Mouse (Mus musculus): ENCODE data around the gene Rab21. TPM values are rescaled to one million over a fixed set of nuclear protein-coding genes. Genes with fewer than 3 reads are reported as not detected.

The Rab21 gene
- polyA plus RNA-seq, 1 experiment from 2014 or later, result 7.4 TPM

DNA sequence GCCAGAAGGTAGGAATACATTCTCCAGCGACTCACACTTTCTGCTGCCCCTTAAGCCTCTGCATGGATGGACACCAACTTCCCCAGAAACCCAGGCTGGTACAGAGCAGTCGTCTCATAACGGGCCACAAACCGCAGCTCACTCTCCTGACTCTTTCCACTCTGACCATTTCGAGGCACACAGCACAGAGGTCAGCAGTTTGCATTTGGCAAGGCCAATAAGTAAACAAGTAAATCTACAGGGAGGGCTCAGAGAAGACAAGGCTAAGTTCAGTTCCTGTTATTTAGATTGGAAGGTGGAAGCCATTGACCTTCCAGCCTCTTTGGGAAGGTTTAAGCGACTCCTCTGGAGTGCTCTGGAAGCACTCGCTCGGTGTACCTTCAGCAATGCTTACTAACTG, 26.5 kb downstream of the Rab21 start:
- Histone ChIP-seq H3K9me3 (ENCODE audit: low read depth, low read length) (no peaks in the 10 kb centered on the region), H3K27me3 (ENCODE audit: insufficient read depth, low read length) (no peaks in the 10 kb centered on the region), H3K4me1 (ENCODE audit: insufficient read depth) (no peaks in the 10 kb centered on the region), H3K36me3 (ENCODE audit: insufficient read depth) (peaks cover 55% of the 10 kb centered on the region), H3K4me3 (ENCODE audit: low read depth, low read length) (no peak overlapping the region), H3K4me2 (no peak overlapping the region), H3K27ac (ENCODE audit: low read depth) (no peak overlapping the region), H3K9ac (no peak overlapping the region)
- no peak for TF ChIP-seq CTCF (IDR thresholded peaks at IDR 0.05; ENCODE audit: low read depth)
- ATAC-seq (ENCODE audit: insufficient read depth) (no peak), DNase-seq (no peak)
- 87% methylated on average over 8 of the region's 8 CpGs for WGBS

DNA sequence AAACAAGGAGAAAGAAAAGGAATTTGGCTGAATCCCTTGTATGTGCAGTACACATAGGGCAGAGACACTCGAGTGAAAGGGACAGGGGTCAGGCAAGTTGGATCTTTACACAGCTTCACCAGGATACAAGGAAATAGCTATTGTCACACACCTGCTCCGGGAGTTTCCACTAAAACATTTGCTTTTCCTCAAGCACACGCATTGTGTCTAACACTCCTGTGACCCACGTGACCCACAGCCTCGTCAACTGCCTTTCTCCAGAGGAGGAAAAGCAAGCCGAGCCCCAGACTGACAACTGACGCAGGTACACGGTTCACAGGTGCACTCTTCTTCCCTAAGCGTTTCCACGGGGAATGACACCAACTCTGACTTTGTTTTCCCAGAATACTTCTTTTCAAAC, 31.2 kb downstream of the Rab21 start:
- H3K9ac ChIP-seq, result no peak overlapping the region
- H3K27ac ChIP-seq (ENCODE audit: low read depth), result no peak overlapping the region
- H3K9me3 ChIP-seq (ENCODE audit: low read depth, low read length), result no peaks in the 10 kb centered on the region
- H3K4me2 ChIP-seq, result no peak overlapping the region
- no peak for DNase-seq
- H3K36me3 ChIP-seq (ENCODE audit: insufficient read depth), result peaks cover 17% of the 10 kb centered on the region
- ATAC-seq (ENCODE audit: insufficient read depth), result no peak
- no peaks in the 10 kb centered on the region for H3K27me3 ChIP-seq (ENCODE audit: insufficient read depth, low read length)
- H3K4me3 ChIP-seq (ENCODE audit: low read depth, low read length), result no peak overlapping the region
- no peaks in the 10 kb centered on the region for H3K4me1 ChIP-seq (ENCODE audit: insufficient read depth)
- no peak for TF ChIP-seq CTCF (IDR thresholded peaks at IDR 0.05; ENCODE audit: low read depth)
- 51% methylated on average over 10 of the region's 10 CpGs for WGBS

DNA sequence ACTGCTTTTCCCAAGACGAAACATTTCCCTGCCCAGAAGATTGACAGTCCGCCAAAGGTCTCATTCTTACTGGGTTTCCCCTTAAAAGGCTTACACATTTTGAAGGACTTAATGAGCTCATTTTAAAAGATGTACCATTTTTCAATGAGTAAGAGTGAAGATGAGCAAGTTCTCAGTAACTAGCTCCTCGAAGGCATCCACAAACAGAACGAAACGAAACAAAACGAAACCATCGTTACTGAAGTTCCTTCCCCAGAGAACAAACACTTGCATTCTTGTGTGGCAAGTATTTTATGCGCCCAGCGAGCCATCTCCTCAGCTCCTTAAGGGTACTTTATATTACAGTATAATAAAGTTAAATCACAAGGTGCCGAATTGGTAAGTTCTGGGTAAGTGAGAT, 34.0 kb downstream of the Rab21 start:
- Histone ChIP-seq H3K4me2 (no peak overlapping the region), H3K4me3 (ENCODE audit: low read depth, low read length) (no peak overlapping the region), H3K36me3 (ENCODE audit: insufficient read depth) (0 out of 2 replicates have a peak, but pooled peaks cover 2% of the 10 kb centered on the region), H3K27me3 (ENCODE audit: insufficient read depth, low read length) (no peaks in the 10 kb centered on the region), H3K9me3 (ENCODE audit: low read depth, low read length) (no peaks in the 10 kb centered on the region), H3K4me1 (ENCODE audit: insufficient read depth) (no peaks in the 10 kb centered on the region), H3K9ac (no peak overlapping the region), H3K27ac (ENCODE audit: low read depth) (no peak overlapping the region)
- no peak for TF ChIP-seq CTCF (IDR thresholded peaks at IDR 0.05; ENCODE audit: low read depth)
- ATAC-seq (ENCODE audit: insufficient read depth), result no peak
- no peak for DNase-seq
- 86% methylated on average over 10 of the region's 10 CpGs for WGBS

DNA sequence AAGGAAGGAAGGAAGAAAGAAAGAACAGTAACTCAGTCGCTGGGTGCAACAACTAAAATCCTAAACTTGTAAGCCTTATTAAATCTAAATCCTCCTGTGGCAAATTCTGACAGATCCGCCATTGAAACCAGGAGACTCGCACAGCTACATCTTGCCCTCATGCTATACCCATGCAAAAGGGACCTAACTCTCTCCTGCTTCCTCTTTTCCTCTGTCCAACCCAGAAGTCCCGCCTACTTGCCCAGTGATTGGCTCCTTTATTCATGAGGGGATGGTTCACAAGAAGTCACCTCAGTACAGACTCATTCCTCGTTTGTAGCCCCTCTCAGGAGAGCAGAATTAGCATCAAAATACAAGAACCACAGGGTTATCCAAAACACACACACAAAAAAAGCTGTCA, 43.7 kb downstream of the Rab21 start:
- DNase-seq, result no peak
- 55% methylated on average over 5 of the region's 5 CpGs for WGBS
- H3K4me1 ChIP-seq (ENCODE audit: insufficient read depth), result no peaks in the 10 kb centered on the region
- no peaks in the 10 kb centered on the region for H3K36me3 ChIP-seq (ENCODE audit: insufficient read depth)
- no peak for TF ChIP-seq CTCF (IDR thresholded peaks at IDR 0.05; ENCODE audit: low read depth)
- no peak overlapping the region for H3K27ac ChIP-seq (ENCODE audit: low read depth)
- no peak overlapping the region for H3K4me3 ChIP-seq (ENCODE audit: low read depth, low read length)
- H3K4me2 ChIP-seq, result no peak overlapping the region
- ATAC-seq (ENCODE audit: insufficient read depth), result no peak
- no peaks in the 10 kb centered on the region for H3K27me3 ChIP-seq (ENCODE audit: insufficient read depth, low read length)
- no peak overlapping the region for H3K9ac ChIP-seq
- no peaks in the 10 kb centered on the region for H3K9me3 ChIP-seq (ENCODE audit: low read depth, low read length)

DNA sequence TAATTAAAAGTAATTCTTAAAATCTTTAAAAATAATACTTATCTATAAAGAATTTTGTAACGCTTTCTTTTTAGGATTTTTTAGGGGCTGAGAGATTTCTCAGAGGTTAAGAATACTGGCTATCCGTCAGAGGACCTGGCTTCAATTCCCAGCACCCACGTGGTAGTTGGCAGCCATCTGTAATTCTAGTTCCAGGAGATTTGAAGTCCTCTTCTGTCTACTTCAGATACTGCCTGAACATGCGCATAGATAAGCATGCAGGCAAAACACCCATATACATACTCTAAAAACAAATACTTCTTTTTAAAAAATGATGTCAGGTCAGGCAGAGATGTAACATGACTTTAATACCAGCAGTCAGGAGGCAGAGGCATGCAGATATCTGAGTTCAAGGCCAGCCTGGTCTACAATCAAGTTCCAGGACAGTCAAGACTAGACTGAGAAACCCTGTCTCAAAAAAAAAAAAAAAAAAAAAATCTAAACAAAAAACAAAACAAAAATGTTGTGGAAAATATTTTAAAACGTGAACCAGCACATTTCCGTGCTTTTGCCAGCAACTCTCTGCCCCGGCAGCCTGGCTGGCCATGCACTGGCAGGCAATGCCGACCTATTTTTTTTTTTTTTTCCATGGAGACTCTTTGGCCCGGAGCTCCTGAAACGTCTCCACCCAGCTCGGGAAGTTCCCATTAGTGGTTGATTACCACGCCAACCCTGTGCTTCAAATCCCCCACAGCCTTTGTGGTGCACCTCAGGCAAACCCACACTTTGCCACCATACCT, 44.6 kb downstream of the Rab21 start:
- no peak for TF ChIP-seq CTCF (IDR thresholded peaks at IDR 0.05; ENCODE audit: low read depth)
- no peaks in the 10 kb centered on the region for H3K27me3 ChIP-seq (ENCODE audit: insufficient read depth, low read length)
- no peaks in the 10 kb centered on the region for H3K36me3 ChIP-seq (ENCODE audit: insufficient read depth)
- no peaks in the 10 kb centered on the region for H3K9me3 ChIP-seq (ENCODE audit: low read depth, low read length)
- DNase-seq (no peak), ATAC-seq (ENCODE audit: insufficient read depth) (no peak)
- H3K9ac ChIP-seq, result no peak overlapping the region
- no peak overlapping the region for H3K4me3 ChIP-seq (ENCODE audit: low read depth, low read length)
- no peak overlapping the region for H3K27ac ChIP-seq (ENCODE audit: low read depth)
- no peaks in the 10 kb centered on the region for H3K4me1 ChIP-seq (ENCODE audit: insufficient read depth)
- 84% methylated on average over 12 of the region's 12 CpGs for WGBS
- H3K4me2 ChIP-seq, result no peak overlapping the region

DNA sequence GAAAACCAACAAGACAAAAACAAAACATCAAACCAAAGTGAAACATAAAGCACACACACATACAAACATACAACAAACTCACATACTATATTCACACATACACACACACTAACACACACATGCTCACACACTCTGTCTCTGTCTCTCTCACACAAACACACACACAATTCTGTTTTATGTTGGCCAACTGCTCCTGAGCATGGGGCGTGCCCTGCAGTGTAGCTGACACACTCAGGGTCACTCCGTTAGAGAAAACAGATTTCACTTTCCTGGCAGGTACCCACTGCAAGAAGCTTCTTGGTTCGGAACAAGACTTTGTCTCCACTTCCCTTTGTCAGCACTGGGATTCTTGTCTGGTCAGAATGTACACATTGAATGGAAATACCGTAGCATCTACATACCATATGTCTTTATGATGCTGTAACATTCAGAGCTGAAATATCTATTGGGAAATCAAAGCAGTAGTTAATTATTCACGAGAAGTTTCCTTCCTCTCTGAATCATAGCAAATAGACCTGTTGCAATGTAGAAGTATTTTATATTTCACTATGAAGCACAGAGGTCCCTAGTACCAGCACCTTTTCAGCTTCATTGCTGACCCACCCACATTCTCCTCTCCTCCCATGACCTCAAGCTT, 52.4 kb downstream of the Rab21 start:
- TF ChIP-seq CTCF (IDR thresholded peaks at IDR 0.05; ENCODE audit: low read depth), result no peak
- 63% methylated on average over 5 of the region's 5 CpGs for WGBS
- ATAC-seq (ENCODE audit: insufficient read depth), result no peak

DNA sequence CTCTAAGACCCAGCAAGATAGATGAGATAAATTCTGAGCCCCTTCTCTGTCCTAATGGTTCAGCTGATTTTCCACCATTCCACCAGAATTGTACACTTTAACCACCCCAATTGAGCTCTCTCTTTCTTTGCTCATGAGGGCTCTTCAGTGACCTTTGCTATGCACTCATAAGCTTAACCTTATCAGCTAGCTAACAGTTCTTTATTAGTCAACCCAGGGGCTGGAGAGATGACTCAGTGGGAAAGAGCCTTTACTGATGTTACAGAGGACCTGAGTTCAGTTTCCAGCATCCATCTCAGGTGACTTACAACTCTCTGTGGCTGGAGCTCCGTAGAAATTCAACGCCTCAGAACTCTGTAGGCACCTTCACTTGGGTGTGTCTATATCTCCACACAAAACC, 53.1 kb downstream of the Rab21 start:
- Histone ChIP-seq H3K4me2 (no peak overlapping the region), H3K36me3 (ENCODE audit: insufficient read depth) (no peaks in the 10 kb centered on the region), H3K27me3 (ENCODE audit: insufficient read depth, low read length) (no peaks in the 10 kb centered on the region), H3K4me3 (ENCODE audit: low read depth, low read length) (no peak overlapping the region), H3K9me3 (ENCODE audit: low read depth, low read length) (no peaks in the 10 kb centered on the region), H3K4me1 (ENCODE audit: insufficient read depth) (no peaks in the 10 kb centered on the region), H3K27ac (ENCODE audit: low read depth) (no peak overlapping the region), H3K9ac (no peak overlapping the region)
- WGBS, result 82% methylated on average over 2 of the region's 2 CpGs
- DNase-seq (no peak), ATAC-seq (ENCODE audit: insufficient read depth) (no peak)
- TF ChIP-seq CTCF (IDR thresholded peaks at IDR 0.05; ENCODE audit: low read depth), result no peak

More for the DNA sequence above, 52.4 kb downstream of the Rab21 start:
- no peaks in the 10 kb centered on the region for H3K27me3 ChIP-seq (ENCODE audit: insufficient read depth, low read length)
- H3K27ac ChIP-seq (ENCODE audit: low read depth), result no peak overlapping the region
- H3K4me3 ChIP-seq (ENCODE audit: low read depth, low read length), result no peak overlapping the region
- no peak for DNase-seq
- H3K4me1 ChIP-seq (ENCODE audit: insufficient read depth), result no peaks in the 10 kb centered on the region
- no peak overlapping the region for H3K4me2 ChIP-seq
- no peaks in the 10 kb centered on the region for H3K9me3 ChIP-seq (ENCODE audit: low read depth, low read length)
- no peaks in the 10 kb centered on the region for H3K36me3 ChIP-seq (ENCODE audit: insufficient read depth)
- H3K9ac ChIP-seq, result no peak overlapping the region

Data from lung, embryonic 14.5 days (tissue).